Mouse (Mus musculus) embryo, embryonic 9.5 days (tissue): Measurements from ENCODE around the gene Cblc.

Source experiments
- DNase-seq: peaks from one replicate; pipeline ENCODE4 v3.0.0-alpha.2; 2017; ENCODE audit errors: extremely low spot score

Gene Cblc

GRCm38 (mm10) chr7:19752652-19753051 lies 44.0 kb downstream of the Cblc start:
- DNase-seq, result no peak

GRCm38 (mm10) chr7:19751070-19751383 lies 45.6 kb downstream of the Cblc start:
- no peak for DNase-seq

DNA sequence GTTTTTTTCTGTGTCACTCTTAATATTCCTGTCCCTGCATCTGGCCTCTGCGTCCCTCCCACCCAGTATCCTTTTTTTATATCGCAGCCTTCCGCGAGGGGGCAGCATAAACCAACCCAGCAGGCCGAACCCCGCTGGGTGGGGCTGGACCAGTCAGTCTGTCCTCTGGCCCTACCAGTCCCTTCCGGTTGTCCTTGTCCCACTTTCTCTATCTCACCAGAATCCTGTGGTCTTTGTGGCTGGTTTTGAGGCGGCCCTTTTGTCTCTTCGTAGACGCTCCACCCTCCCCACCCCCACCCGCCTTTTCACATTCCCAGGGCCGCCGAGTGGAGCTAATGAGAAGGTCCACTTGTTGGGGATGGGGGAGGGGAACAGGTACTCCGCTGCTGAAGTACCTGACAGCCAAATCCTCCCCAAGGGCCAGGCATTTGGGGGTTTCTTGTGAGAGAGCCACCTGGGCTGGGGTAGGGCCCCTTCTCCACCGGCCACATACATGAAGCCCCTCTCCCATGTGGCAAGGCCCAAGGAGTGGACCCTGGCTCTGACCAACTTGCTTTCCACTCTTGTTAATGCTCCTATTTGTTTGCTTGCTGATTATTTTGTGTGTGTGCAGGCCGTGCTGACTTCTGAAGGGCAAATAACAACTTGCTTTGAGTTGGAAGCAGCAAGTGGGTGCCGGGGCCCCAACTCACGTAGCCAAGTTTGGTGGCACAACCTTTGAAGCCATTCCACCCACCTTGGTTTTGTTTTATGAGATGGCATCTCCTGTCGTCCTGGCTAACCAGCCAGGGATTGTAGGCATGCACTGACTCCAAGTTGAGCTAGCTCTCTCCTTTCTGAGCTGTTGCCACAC lies 46.2 kb downstream of the Cblc start, which contains the start of gene Nectin2:
TSS of gene Nectin2 (minus strand) at position 267 of the 853 bp plus-strand sequence.
- peak; percentile 91 for DNase-seq

- peak; percentile 100 for DNase-seq
These were observed 47.0 kb downstream of the Cblc start for GRCm38 (mm10) chr7:19749389-19750216.

- peak; percentile 76 for DNase-seq
These were observed 48.1 kb downstream of the Cblc start for GRCm38 (mm10) chr7:19748219-19749195.

DNA sequence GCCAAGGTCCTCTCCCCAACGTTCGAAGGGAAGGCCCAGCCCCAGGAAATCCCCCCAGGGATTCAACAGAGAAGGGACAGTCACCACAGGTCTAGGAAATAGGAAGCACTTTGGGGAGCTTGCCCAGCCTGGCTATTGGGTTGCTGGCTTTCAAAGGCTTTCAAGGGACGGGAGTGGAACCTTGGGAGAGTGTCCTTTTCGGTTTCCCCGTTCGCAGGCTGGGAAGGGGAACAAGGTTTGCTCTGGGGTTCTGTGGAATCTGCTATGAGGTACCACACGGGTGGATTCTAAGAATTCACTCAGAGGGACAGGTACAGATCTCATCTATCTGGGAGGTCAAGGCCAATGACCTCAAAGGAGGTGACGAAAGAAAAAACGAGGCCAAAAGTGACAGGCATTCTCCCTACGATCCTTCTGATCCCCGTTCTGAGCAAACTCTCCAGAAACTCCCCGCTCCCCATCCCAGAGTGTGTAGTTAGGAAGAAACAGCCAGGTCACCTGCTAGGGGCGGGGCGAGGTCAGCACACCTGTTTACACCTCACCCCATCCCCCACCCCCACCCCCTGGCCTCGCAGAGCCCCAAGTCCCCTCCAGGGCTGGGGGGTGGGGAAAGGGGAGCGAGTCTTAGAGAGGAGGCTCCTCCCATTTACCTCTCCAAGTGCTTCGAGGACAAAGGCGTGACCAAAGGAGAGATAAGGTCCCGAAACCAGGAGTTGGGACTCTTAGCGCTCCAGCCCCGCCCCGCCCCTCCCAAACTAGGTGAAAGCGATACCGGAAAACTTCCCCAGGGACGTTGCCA lies 49.0 kb downstream of the Cblc start:
- peak; percentile 46 for DNase-seq

DNA sequence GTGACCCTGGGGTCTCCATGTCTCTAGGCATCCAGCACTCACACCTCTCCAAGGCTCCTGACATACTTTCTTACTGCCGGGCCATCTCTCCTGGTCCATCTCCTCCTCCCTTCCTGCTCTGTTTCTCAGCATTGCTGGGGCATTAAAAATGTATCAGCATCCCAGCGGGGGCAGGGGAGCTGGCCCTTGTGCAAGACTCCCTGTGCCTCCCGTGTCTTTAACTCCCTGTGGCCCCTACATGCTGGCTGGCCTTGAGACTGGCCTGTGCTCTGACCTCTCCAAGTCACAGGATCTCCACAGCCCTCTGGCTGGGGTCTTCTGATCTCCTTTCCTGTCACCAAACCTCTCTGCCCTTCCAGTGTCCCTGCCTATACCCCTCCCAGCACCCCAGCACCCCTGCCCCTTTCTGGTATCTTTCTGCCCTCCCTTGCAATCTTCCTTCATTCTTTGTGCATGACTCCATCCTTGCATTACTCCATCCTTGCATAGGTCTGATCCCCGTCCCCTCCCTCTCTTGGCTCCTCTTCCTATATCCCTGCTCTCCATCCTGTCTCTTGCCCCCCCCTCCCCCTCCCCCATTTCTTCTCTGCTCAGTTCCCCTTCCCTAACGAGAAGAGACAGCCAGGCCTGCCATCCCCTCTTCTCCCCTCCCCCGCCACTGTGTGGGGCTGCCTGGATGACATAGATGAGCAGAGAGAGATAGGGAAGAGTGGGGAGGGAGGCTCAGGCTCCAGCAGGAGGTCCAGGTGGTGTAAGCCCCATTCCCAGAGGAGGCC lies 50.0 kb downstream of the Cblc start:
- DNase-seq, result peak; percentile 23

GRCm38 (mm10) chr7:19745971-19746370 lies 50.6 kb downstream of the Cblc start:
- no peak for DNase-seq

- no peak for DNase-seq
These were observed 51.8 kb downstream of the Cblc start for GRCm38 (mm10) chr7:19744590-19745385.

- no peak for DNase-seq
These were observed 52.8 kb downstream of the Cblc start for GRCm38 (mm10) chr7:19743791-19744190.

DNA sequence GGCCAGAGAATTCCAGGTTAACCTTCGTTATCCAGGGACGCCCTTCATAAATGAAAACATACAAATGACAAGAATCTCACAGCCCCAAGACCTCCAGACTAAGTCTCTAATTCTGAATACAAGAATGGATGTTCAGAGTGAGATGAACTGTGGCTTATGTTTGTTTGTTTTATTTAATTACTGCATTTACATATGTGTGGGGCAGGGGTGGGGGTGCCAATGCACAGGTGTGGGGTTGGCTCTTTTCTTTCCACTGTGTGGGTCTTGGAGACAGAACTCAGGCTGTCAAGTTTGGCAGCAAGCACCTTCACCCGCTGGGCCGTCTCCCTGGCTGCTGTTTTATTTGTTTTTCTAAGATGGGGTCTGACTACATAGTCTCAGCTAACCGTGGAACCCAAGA lies 54.1 kb downstream of the Cblc start:
- no peak for DNase-seq

- peak; percentile 76 for DNase-seq
These were observed 55.1 kb downstream of the Cblc start for GRCm38 (mm10) chr7:19741329-19742031.

GRCm38 (mm10) chr7:19740269-19740668 lies 56.3 kb downstream of the Cblc start:
- no peak for DNase-seq

DNA sequence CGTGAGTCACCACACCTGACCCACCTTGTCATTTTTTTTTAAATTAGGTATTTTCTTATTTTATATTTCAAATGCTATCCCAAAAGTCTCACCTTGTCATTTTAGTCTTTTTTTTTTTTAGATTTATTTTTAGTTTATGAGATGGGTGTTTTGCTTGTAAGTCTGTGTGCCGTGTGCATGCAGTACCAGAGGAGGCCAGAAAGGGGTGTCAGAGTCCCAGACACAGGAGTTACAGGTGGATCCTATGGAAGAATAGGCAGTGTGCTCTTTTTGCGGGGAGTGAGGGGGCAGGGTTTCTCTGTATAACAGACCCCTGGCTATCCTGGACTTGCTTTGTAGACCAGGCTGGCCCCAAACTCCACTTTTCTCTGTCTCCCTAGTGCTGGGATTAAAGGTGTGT lies 57.8 kb downstream of the Cblc start:
- DNase-seq, result no peak

DNA sequence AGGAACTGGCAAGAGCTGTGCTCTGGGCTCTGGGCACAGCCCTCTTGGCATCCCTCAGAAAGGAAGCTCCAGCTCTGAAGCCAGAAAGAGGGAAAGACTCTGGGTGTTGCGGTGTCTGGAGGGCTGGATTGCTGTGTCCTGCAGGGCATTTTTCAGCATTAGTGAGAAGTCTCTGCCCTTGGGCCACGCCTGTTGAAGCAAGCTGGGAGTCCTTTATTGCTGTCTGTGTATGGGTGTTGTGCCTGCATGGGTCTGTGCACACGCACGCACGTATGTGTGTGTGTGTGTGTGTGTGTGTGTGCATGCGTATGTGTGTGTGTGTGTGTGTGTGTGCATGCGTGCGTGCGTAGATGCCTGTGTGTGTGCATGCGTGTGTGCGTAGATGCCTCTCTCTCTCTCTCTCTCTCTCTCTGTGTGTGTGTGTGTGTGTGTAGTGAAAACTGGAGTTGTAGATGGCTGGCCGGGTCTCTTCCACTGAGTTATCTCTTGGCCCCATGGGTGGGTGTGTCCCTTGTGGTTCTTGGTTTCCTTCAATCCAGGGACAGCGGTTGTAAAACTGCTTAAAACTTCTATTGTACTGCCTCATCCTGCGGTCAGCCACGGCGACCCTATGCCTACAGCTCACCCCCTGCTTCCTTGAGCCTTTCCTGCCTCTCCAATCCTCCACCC lies 60.1 kb downstream of the Cblc start:
- no peak for DNase-seq

DNA sequence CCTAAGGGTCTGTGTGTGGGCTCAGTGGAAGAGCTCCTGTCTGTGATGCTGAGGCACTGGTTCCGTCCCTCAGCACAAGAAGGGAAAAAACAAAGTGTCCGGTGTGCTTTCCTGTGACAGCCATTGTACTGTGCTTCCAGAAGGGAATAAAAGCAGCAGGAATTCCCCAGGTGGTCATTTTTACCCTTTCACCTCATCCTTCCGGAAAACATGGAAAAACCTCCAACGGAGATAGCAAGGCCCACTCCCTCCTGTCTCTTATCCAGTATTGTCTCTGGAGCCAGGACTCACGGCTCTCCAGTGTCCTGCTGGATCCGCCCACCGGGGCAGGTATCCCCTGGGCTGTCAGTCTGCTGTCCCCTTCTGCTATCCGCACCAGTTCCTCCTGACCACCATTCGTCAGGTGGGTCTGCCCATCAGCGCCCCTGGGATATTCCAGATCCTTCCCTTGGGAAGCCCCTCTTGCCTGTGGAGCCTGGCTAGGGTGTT lies 62.4 kb downstream of the Cblc start:
- DNase-seq, result no peak
